Mouse (Mus musculus): ENCODE results near the gene Syngap1. TPM values are rescaled to one million over a fixed set of nuclear protein-coding genes. Genes with fewer than 3 reads are reported as not detected.

Syngap1 gene
- total and polyA plus RNA-seq, 3 experiments = 2.7 to 24.6 TPM; not detected in 1

DNA sequence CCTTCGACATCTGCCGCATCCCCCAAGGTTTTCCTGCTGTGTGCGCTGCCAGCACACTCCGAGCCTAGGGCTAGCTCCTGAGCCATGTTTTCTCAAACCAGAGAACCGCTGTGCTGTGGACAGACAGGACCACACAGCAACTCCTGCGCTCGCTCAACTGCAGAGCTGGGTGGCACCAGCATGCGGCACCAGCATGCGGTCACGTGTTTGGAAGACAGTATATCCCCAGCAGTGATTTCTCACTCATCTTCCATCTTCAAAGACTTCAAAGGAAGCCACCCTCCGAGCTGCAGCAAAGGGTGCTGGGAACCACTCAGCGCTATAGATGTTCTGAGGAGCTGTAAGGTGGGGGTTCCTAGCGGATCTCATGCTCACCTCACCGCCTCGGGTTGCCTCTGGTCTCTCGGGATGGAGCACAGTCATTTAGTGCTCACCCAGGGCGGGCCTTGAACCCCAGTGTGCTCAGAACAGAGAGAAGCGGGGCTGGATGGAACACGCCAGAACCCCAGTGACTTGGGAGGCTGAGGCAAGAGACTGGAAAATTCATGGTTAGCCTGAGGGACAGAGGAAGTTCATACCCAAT is 63.9 kb downstream of the Syngap1 start:
- Histone ChIP-seq H3K27ac (ENCODE audit: control insufficient read depth, low read depth, low read length) (no peak overlapping the region; the same call in 1 of the 2 replicates), H3K9ac (ENCODE audit: control insufficient read depth, low read depth, low read length, poor library complexity, severe bottlenecking) (peak overlapping the region; percentile 57; the same call in 1 of the 2 replicates), H3K36me3 (ENCODE audit: control insufficient read depth in 1 of 2, insufficient read depth in 2 of 2, low read length in 2 of 2) (peaks cover 0 to 7% of the 10 kb centered on the region in 2 experiments; a peak in 2 of 4 replicates), H3K4me1 (ENCODE audit: control insufficient read depth in 1 of 2, insufficient read depth in 2 of 2, low read length in 2 of 2) (peaks cover 0 to 8% of the 10 kb centered on the region in 2 experiments; a peak in 2 of 4 replicates), H3K79me2 (ENCODE audit: control insufficient read depth, insufficient read depth, low read length, poor library complexity) (no peaks in the 10 kb centered on the region), H3K27me3 (ENCODE audit: control insufficient read depth in 1 of 2, insufficient read depth in 2 of 2, low read length in 2 of 2) (no peaks in the 10 kb centered on the region), H3K9me3 (replicated peaks; ENCODE audit: insufficient read depth, low read length) (no peaks in the 10 kb centered on the region), H3K4me3 (ENCODE audit: control insufficient read depth in 1 of 2, insufficient read depth in 1 of 2, low read depth in 2 of 2, low read length in 2 of 2) (no peak overlapping the region; a peak in 1 of 4 replicates)
- DNase-seq (ENCODE audit: low read depth, low spot score) = no peak
- TF ChIP-seq SMC3 (IDR thresholded peaks at IDR 0.05; ENCODE audit: low read depth, low read length) (no peak), MEF2A (IDR thresholded peaks at IDR 0.05; ENCODE audit: extremely low read depth, insufficient replicate concordance, low read depth, low read length, poor library complexity, severe bottlenecking) (no peak), NRF1 (IDR thresholded peaks at IDR 0.05; ENCODE audit: insufficient read depth, low read depth, low read length, poor library complexity, severe bottlenecking) (no peak), TCF12 (IDR thresholded peaks at IDR 0.05; ENCODE audit: low read depth, low read length) (no peak), NELFE (IDR thresholded peaks at IDR 0.05; ENCODE audit: low read depth, low read length) (no peak), ZKSCAN1 (IDR thresholded peaks at IDR 0.05; ENCODE audit: low read depth, low read length) (no peak), USF2 (IDR thresholded peaks at IDR 0.05; ENCODE audit: borderline replicate concordance in 1 of 2, insufficient read depth in 1 of 2, low read depth in 1 of 2, low read length in 2 of 2) (no peak), RCOR1 (IDR thresholded peaks at IDR 0.05; ENCODE audit: low read depth, low read length) (no peak)

DNA sequence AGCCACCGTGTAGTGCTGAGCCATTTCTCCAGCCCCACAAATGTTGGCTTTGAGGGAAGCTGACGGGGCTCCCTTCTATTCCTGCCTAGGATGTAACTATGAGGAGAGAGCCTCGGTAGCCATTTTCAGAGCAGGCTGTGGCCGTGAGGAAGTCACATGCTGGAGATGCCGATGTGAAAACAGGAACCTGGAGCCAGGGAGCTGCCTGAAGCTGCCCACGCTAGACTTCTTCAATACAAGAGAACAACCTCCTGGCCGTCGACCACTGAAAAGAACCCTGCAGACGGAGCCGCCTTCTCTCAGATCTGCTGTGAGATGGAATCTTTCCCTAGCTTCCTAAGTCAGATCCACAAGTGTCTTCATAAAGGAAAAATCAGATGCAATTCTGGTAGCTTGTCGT is 64.6 kb downstream of the Syngap1 start:
- Histone ChIP-seq H3K4me3 (ENCODE audit: control insufficient read depth in 1 of 2, insufficient read depth in 1 of 2, low read depth in 2 of 2, low read length in 2 of 2) (peak overlapping the region in 1 of 2 experiments; percentile 32; a peak in 1 of 4 replicates), H3K4me1 (ENCODE audit: control insufficient read depth in 1 of 2, insufficient read depth in 2 of 2, low read length in 2 of 2) (peaks cover 0 to 8% of the 10 kb centered on the region in 2 experiments; a peak in 2 of 4 replicates), H3K9ac (ENCODE audit: control insufficient read depth, low read depth, low read length, poor library complexity, severe bottlenecking) (peak overlapping the region; percentile 57), H3K36me3 (ENCODE audit: control insufficient read depth in 1 of 2, insufficient read depth in 2 of 2, low read length in 2 of 2) (peaks cover 0 to 7% of the 10 kb centered on the region in 2 experiments; a peak in 2 of 4 replicates), H3K9me3 (replicated peaks; ENCODE audit: insufficient read depth, low read length) (no peaks in the 10 kb centered on the region), H3K79me2 (ENCODE audit: control insufficient read depth, insufficient read depth, low read length, poor library complexity) (no peaks in the 10 kb centered on the region), H3K27me3 (ENCODE audit: control insufficient read depth in 1 of 2, insufficient read depth in 2 of 2, low read length in 2 of 2) (no peaks in the 10 kb centered on the region), H3K27ac (ENCODE audit: control insufficient read depth, low read depth, low read length) (peak overlapping the region; percentile 58)
- DNase-seq (ENCODE audit: low read depth, low spot score) = peak; percentile 78
- TF ChIP-seq TCF12 (IDR thresholded peaks at IDR 0.05; ENCODE audit: low read depth, low read length) (no peak), GABPA (IDR thresholded peaks at IDR 0.05; ENCODE audit: low read depth, low read length) (no peak), MYB (IDR thresholded peaks at IDR 0.05; ENCODE audit: low read depth, low read length) (no peak), ZMIZ1 (IDR thresholded peaks at IDR 0.05; ENCODE audit: low read depth, low read length) (no peak), KAT2A (conservative IDR thresholded peaks at IDR 0.05; ENCODE audit: low read depth, low read length) (no peak), USF1 (IDR thresholded peaks at IDR 0.05; ENCODE audit: low read depth, low read length) (peak; percentile 84), MYC (IDR thresholded peaks at IDR 0.05; ENCODE audit: low read depth, low read length) (0 out of 2 replicates have a peak, but pooled peaks have one; percentile 44), POLR2A (IDR thresholded peaks at IDR 0.05; ENCODE audit: control insufficient read depth in 1 of 2, insufficient read depth in 1 of 2, low read depth in 1 of 2, low read length in 2 of 2, poor library complexity in 1 of 2) (peak in 1 of 2 experiments; percentile 44; a peak in 1 of 4 replicates), MAX (IDR thresholded peaks at IDR 0.05; ENCODE audit: low read length) (peak; percentile 74)

Measured in MEL (cell line).